Mouse (Mus musculus) splenic B cell, adult 2 months (primary cell): ENCODE results near the gene Snrnp40.

Experiments
- DNase-seq: peaks from one replicate; pipeline ENCODE4 v3.0.0-alpha.2; 2011; ENCODE audit warnings: low read depth, low spot score
- H3K27me3 ChIP-seq: 2 replicates; pipeline ENCODE4 v1.6.1; 2012; ENCODE audit warnings: mild to moderate bottlenecking, low read length, moderate library complexity, mixed read lengths; ENCODE audit not compliant: control insufficient read depth, poor library complexity, insufficient read depth, severe bottlenecking
- H3K36me3 ChIP-seq: 2 replicates; pipeline ENCODE4 v1.6.1; 2012; ENCODE audit warnings: mild to moderate bottlenecking, low read length, moderate library complexity, mixed read lengths; ENCODE audit not compliant: control insufficient read depth, poor library complexity, insufficient read depth, severe bottlenecking

The Snrnp40 gene

DNA sequence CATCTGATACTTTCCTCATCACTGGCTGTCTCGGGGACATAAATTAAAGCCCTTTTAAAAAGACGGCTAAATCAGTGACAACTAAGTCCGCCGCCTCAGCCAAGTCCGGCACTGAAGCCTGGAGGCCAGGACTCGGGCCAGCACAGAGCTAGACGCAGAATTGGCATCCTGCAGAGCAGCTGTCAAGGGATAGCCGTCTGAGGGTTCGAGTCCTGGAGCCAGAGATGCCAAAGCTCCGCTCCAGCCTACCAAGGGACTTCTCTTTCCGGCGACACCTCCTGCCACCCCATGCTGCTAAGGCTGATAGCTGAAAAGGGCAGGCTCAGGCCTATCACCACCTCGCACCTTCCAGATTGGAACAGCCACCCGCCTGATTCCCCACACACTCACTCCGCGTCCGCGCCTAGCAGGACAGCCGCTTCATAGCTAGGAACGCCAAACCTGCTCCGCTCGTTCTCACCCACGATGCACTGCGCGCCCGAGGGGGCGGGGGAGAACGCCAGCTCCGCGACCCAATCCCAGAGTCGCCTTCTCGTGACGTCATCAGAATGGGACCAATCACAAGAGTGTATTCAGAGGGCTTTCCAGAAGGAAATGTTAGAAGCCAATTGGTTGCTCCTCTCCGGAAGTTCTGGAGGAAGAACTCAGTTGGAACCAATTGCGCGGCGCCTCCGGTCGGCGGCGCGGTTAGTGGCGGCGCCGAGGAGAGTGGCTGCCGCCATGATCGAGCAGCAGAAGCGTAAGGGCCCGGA is at the start of gene Snrnp40, which contains the start of gene Zcchc17:
Gene Snrnp40 (plus strand): TSS at position 647 of the 752 bp plus-strand sequence.
Gene Zcchc17 (minus strand): TSS at position 458 of the 752 bp plus-strand sequence.
- DNase-seq = peak; percentile 99
- no peaks in the 10 kb centered on the region for H3K27me3 ChIP-seq
- H3K36me3 ChIP-seq = peaks cover 2% of the 10 kb centered on the region; the same call in 1 of the 2 replicates

DNA sequence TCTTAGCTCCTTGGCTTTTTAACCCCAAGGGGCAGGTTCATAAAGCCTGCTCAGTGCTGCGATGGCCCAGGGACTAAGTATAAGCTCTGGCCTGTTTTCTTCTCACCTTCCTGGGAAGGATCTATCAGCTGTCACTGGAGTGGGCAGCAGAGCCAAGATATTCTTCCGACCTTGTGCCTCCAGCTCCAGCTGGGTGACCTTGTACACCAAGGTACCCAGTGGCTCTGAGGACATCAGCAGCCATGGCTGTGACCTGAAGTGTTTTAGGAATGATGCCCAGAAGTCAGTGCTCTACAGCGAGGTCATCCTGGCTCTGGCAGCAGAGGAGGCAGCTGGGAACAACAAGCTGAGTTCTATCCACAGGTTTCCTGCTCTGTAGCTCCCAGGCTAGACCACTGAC is 47.4 kb upstream of the Snrnp40 start:
- no peaks in the 10 kb centered on the region; the same call in none of the 2 replicates for H3K36me3 ChIP-seq
- H3K27me3 ChIP-seq = no peaks in the 10 kb centered on the region
- no peak for DNase-seq

DNA sequence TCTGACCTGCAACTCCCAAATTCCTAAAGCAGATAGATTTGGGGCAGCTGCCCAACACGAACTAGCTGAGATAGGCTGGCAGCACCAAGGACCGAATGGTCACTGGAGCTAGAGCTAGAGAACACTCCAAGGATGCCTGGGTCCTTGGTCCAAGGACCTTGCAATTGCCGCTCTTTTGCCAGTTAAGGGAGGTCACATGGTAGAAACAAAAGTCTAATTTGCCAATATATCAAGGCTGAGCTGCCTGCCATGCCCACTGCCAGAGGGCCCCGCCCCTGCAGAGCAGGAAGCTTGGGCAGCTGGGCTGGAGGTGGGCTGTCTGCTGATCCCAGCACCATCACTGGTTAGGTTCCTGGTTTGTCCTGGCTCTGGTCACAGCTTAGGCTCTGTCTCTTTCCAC is 46.4 kb upstream of the Snrnp40 start:
- no peak for DNase-seq
- no peaks in the 10 kb centered on the region; the same call in none of the 2 replicates for H3K36me3 ChIP-seq
- H3K27me3 ChIP-seq = no peaks in the 10 kb centered on the region

GRCm38 (mm10) chr4:130315771-130316527 is 44.0 kb upstream of the Snrnp40 start:
- Histone ChIP-seq H3K36me3 (no peaks in the 10 kb centered on the region; the same call in none of the 2 replicates), H3K27me3 (no peaks in the 10 kb centered on the region)
- DNase-seq = no peak

DNA sequence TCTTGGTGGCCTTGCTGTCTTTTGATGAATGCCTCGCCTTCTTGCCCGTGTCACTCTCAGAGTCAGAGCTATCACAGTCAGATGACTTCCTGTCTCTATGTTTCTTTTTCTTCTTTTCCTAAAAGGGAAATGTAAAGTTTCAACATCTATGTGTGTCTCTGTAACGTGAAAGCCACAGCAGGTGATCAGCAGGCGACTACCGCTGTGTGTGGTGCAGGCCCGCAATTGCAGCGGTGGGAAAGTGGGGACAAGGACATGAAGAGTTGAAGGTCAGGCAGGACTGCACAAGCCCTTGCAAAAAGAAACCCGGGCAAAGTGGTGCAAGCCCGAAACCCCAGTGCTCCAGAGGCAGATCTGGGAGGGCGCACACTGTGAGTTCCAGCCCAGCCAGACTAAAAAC is 43.2 kb upstream of the Snrnp40 start:
- Histone ChIP-seq H3K27me3 (no peaks in the 10 kb centered on the region), H3K36me3 (peaks cover under 1% of the 10 kb centered on the region)
- no peak for DNase-seq

- Histone ChIP-seq H3K27me3 (no peaks in the 10 kb centered on the region), H3K36me3 (peaks cover 4% of the 10 kb centered on the region)
- DNase-seq = no peak
Measured at GRCm38 (mm10) chr4:130318122-130318521, 41.8 kb upstream of the Snrnp40 start.

GRCm38 (mm10) chr4:130319564-130319963 is 40.4 kb upstream of the Snrnp40 start:
- Histone ChIP-seq H3K27me3 (no peaks in the 10 kb centered on the region), H3K36me3 (peaks cover 9% of the 10 kb centered on the region)
- DNase-seq = no peak

GRCm38 (mm10) chr4:130321640-130322039 is 38.3 kb upstream of the Snrnp40 start:
- Histone ChIP-seq H3K36me3 (peaks cover 9% of the 10 kb centered on the region), H3K27me3 (no peaks in the 10 kb centered on the region)
- no peak for DNase-seq

DNA sequence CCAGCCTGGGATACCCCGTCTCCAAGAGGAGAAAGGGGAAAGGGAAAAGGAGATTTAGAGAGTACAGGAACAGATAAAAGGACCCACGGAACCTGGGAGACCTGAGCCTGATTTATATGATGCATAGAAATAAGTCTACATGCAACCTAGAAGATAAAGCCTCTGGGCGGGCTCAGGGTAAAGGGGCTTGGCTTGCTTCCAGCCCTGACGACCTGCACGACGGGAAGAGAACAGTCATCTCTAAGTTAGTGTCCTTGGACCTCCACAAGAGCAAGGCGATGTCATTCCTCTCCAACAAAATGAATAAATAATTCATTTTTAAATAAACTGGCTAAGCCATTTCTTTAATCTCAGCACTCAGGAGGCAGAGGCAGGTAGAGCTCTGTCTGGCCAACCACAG is 37.4 kb upstream of the Snrnp40 start:
- Histone ChIP-seq H3K27me3 (no peaks in the 10 kb centered on the region), H3K36me3 (peaks cover 9% of the 10 kb centered on the region)
- no peak for DNase-seq

DNA sequence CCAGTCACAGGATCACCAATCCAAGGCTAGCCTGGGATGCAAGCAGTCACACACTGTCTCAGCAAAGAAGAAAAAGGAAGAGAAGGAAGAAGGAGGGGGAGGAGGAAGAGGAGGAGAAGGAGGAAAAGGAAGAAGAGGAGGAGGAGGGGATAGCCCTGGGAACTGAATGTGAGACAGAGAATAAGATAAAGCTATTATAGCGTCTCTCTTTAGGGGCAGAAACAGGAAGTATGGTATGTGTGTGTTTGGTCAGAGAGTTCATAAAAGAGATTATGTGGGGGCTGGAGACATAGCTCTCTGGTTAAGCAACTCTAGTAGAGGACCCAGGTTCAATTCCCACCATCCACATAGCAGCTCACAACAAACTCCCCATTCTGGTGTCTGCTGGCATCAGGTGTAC is 36.8 kb upstream of the Snrnp40 start:
- H3K36me3 ChIP-seq = peaks cover 9% of the 10 kb centered on the region
- no peak for DNase-seq
- no peaks in the 10 kb centered on the region for H3K27me3 ChIP-seq

DNA sequence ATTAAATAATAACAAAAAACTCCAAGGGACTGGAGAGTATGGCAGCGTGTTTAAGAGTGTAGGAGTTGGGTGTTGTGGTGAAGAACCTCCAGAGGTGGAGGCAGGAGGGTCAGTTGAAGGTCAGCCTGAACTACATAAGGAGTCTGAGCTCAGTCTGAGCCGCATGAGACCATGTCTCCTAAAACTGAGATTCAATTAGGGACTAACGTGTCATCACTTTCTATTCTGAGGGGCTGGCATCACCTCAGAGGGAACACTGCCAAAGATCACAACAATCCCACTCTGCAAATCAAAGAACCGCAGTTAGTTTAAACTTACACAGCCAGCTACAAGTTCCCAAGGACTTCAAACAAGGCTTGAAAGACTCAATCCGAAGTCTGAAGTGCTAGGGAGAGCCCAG is 36.3 kb upstream of the Snrnp40 start:
- Histone ChIP-seq H3K36me3 (peaks cover 10% of the 10 kb centered on the region), H3K27me3 (no peaks in the 10 kb centered on the region)
- DNase-seq = no peak

GRCm38 (mm10) chr4:130325446-130325845 is 34.5 kb upstream of the Snrnp40 start:
- H3K27me3 ChIP-seq = no peaks in the 10 kb centered on the region
- no peak for DNase-seq
- peaks cover 13% of the 10 kb centered on the region for H3K36me3 ChIP-seq

DNA sequence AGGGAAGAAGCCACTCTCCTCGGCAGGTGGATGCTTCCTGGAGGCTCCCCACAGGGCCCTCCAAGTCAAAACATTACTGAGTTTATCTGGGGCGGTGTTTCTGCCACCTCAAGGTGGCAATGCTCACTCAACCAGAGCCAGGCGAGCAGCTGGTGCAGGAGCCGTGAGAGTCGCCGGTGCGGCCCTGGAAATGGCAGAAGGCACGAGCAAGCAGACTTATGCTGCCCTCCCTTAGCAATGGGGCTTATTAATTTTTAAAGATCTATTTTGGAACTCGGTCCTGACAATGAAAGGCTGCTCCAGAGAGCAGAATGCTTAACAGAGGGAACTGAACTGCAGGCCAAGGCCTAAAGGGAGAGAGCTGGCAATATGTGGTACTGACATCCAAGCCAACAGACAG is 32.6 kb upstream of the Snrnp40 start:
- no peaks in the 10 kb centered on the region for H3K27me3 ChIP-seq
- DNase-seq = no peak
- H3K36me3 ChIP-seq = peaks cover 12% of the 10 kb centered on the region

GRCm38 (mm10) chr4:130335867-130336266 is 24.1 kb upstream of the Snrnp40 start:
- no peaks in the 10 kb centered on the region for H3K27me3 ChIP-seq
- peaks cover 8% of the 10 kb centered on the region for H3K36me3 ChIP-seq
- DNase-seq = no peak

DNA sequence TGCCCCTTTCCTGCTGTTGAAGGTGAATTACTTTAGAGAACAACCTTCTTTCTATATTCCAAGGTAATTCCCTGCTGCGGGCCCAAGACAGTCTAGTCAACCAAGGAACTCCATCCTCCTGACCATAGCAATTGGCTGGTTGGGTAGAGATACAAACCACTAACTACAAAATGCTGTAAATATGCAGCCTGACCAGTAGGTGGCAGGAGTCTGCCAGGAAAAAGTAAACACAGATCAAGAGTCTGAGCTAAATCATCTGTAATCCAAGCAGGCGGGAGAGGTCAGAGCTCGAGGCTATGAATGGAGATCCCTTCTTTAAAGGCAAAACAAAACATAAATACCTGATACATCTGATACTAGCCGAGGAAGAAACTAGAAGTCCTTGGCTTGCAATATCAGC is 18.2 kb upstream of the Snrnp40 start:
- H3K27me3 ChIP-seq = no peaks in the 10 kb centered on the region
- no peaks in the 10 kb centered on the region for H3K36me3 ChIP-seq
- peak; percentile 67 for DNase-seq
